Comparison of ENCODE assay signal across 24 mouse cellular contexts in the genomic region with DNA sequence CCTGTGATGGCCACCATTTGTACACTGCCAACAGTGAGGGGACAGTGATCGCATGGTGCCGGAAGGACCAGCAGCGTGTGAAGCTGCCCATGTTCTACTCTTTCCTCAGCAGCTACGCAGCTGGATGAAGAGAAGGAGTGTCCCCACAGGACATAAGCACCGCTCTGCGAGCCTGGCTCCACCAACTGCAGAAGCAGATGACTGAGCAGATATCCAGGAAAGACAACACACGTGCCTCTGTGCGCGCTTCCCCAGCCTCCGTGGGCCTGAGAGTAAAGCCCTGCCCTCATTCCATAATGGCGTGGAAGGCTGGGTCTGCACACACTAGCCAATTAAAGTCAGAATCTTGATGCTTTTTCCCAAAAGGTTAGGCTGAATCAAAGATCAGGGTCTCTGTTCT. TPM values are rescaled to one million over a fixed set of nuclear protein-coding genes. Genes with fewer than 3 reads are reported as not detected.
"Had no signal": no experiment of that assay in that cellular context is flagged by ENCODE, and none has a peak within 500 bp of the region (broad histone marks: within the 10 kb centered on the region; RNA-seq: fewer than 3 reads in every experiment).

No protein-coding gene starts in this region.

- H3K36me3 ChIP-seq: stomach, embryonic 15.5 days had no signal

- H3K27ac ChIP-seq: kidney, postnatal 0 days; left cerebral cortex, adult 2 months; limb, embryonic 12.5 days; liver, embryonic 12.5 days; liver, embryonic 15.5 days; lung, embryonic 15.5 days; midbrain, embryonic 13.5 days; neural tube, embryonic 13.5 days; stomach, embryonic 15.5 days had no signal

- H3K4me2 ChIP-seq: limb, embryonic 12.5 days; liver, embryonic 12.5 days; liver, embryonic 15.5 days; lung, embryonic 15.5 days; midbrain, embryonic 13.5 days; neural tube, embryonic 13.5 days; stomach, embryonic 15.5 days had no signal

- H3K9me3 ChIP-seq: limb, embryonic 12.5 days; liver, embryonic 12.5 days; liver, embryonic 15.5 days; lung, embryonic 15.5 days; midbrain, embryonic 13.5 days; neural tube, embryonic 13.5 days; stomach, embryonic 15.5 days had no signal

- H3K9ac ChIP-seq: limb, embryonic 12.5 days; liver, embryonic 12.5 days; liver, embryonic 15.5 days; lung, embryonic 15.5 days; midbrain, embryonic 13.5 days; neural tube, embryonic 13.5 days; stomach, embryonic 15.5 days had no signal

- H3K27me3 ChIP-seq: lung, embryonic 15.5 days; stomach, embryonic 15.5 days had no signal

- ATAC-seq: liver, embryonic 12.5 days; midbrain, embryonic 13.5 days; midbrain, embryonic 16.5 days had no signal

- DNase-seq: kidney, adult 2 months; kidney, postnatal 36 days; layer of hippocampus, postnatal 36 days; liver; lung, postnatal 10 days; lung, postnatal 36 days; retina, postnatal 1 day; right cerebral cortex, postnatal 25 days; spleen, adult 18-20 months; thymus, postnatal 25 days had no signal

- H3K4me1 ChIP-seq: liver, embryonic 12.5 days; liver, embryonic 15.5 days; lung, embryonic 15.5 days; neural tube, embryonic 13.5 days; stomach, embryonic 15.5 days had no signal

- H3K4me3 ChIP-seq: left cerebral cortex, adult 2 months; limb, embryonic 12.5 days; liver, embryonic 12.5 days; liver, embryonic 15.5 days; lung, embryonic 15.5 days; midbrain, embryonic 13.5 days; myocyte; neural tube, embryonic 13.5 days; stomach, embryonic 15.5 days had no signal

RNA-seq across cellular contexts. Expression of gene Gng4, which starts 6.8 kb away (rescaled TPM):
- total RNA-seq: megakaryocyte progenitor cell, adult 5-6 weeks; megakaryocyte-erythroid progenitor cell, adult 5-6 weeks; monocyte, adult 5-6 weeks had no signal
- polyA plus RNA-seq: liver, embryonic 12.5 days had no signal
